Mouse (Mus musculus) neural tube, embryonic 15.5 days (tissue): ENCODE measurements around the gene Cpeb3. TPM values are rescaled to one million over a fixed set of nuclear protein-coding genes. Genes with fewer than 3 reads are reported as not detected.

Source experiments
- ATAC-seq: fragments of 200-750 bp; cut with Nextera tagmentation; 2 replicates; pipeline ENCODE4 v1.8.0; 2017; ENCODE audit warnings: mild to moderate bottlenecking, moderate TSS enrichment, moderate library complexity; ENCODE audit not compliant: low FRiP score
- H3K27ac ChIP-seq: fragments of 300-500 bp; sonication (generic); replicated peaks from 2 replicates; pipeline ENCODE4 v1.5.1; 2015; ENCODE audit warnings: mild to moderate bottlenecking, inconsistent platforms
- H3K27me3 ChIP-seq: fragments of 300-500 bp; sonication (generic); replicated peaks from 2 replicates; pipeline ENCODE4 v1.6.1; 2015; ENCODE audit warnings: inconsistent platforms
- H3K36me3 ChIP-seq: fragments of 300-500 bp; sonication (generic); 2 replicates; pipeline ENCODE4 v1.6.1; 2015; ENCODE audit warnings: inconsistent platforms
- H3K4me1 ChIP-seq: fragments of 300-500 bp; sonication (generic); 2 replicates; pipeline ENCODE4 v1.6.1; 2015; ENCODE audit warnings: inconsistent platforms
- H3K4me2 ChIP-seq: fragments of 300-500 bp; sonication (generic); 2 replicates; pipeline ENCODE4 v1.6.1; 2015; ENCODE audit warnings: inconsistent platforms, mild to moderate bottlenecking, moderate library complexity
- H3K4me3 ChIP-seq: fragments of 300-500 bp; sonication (generic); replicated peaks from 2 replicates; pipeline ENCODE4 v1.5.1; 2015; ENCODE audit warnings: mild to moderate bottlenecking, inconsistent platforms
- H3K9ac ChIP-seq: fragments of 300-500 bp; sonication (generic); replicated peaks from 2 replicates; pipeline ENCODE4 v1.6.1; 2015; ENCODE audit warnings: mild to moderate bottlenecking, inconsistent platforms
- H3K9me3 ChIP-seq: fragments of 300-500 bp; sonication (generic); replicated peaks from 2 replicates; pipeline ENCODE4 v1.6.1; 2016; ENCODE audit warnings: inconsistent platforms
- WGBS: fragments of 180-500 bp; shearing (Covaris S2); methylation state at CpG from one replicate; pipeline ENCODE4 v1.1.7; 2015; ENCODE audit warnings: mixed read lengths; 5-methylcytosine and 5-hydroxymethylcytosine counted together
- polyA plus RNA-seq: library from polyadenylated mRNA; unstranded; fragments of >200 nt; fragmentation: Nextera tagmentation; extraction: Ambion mirVana; gene quantifications from 2 replicates; pipeline ENCODE4 v1.2.1, GENCODE M21; 2015

Gene Cpeb3
- 11.0 and 12.0 TPM in 2 replicates for polyA plus RNA-seq

GRCm38 (mm10) chr19:37208176-37208755, at the start of gene Cpeb3:
Gene Cpeb3, minus strand, starts transcription at chr19:37208601.
- no peaks in the 10 kb centered on the region for H3K9me3 ChIP-seq
- H3K36me3 ChIP-seq: peaks cover 19% of the 10 kb centered on the region
- WGBS: 1% methylated on average over 15 of the region's 15 CpGs
- peaks cover 22% of the 10 kb centered on the region for H3K4me1 ChIP-seq
- ATAC-seq: no peak
- H3K27me3 ChIP-seq: no peaks in the 10 kb centered on the region
- peak within 1 kb of the TSS; percentile 100 for H3K4me3 ChIP-seq
- H3K27ac ChIP-seq: peak within 1 kb of the TSS; percentile 84
- peak within 1 kb of the TSS; percentile 98 for H3K9ac ChIP-seq
- H3K4me2 ChIP-seq: peak within 1 kb of the TSS; percentile 87

GRCm38 (mm10) chr19:37255321-37255720, 46.9 kb upstream of the Cpeb3 start:
- no peak overlapping the region for H3K27ac ChIP-seq
- H3K9me3 ChIP-seq: no peaks in the 10 kb centered on the region
- no peaks in the 10 kb centered on the region for H3K36me3 ChIP-seq
- H3K4me2 ChIP-seq: no peak overlapping the region
- H3K9ac ChIP-seq: no peak overlapping the region
- no peaks in the 10 kb centered on the region for H3K27me3 ChIP-seq
- H3K4me3 ChIP-seq: no peak overlapping the region
- 93% methylated on average over 9 of the region's 9 CpGs for whole genome bisulfite sequencing
- ATAC-seq: no peak
- no peaks in the 10 kb centered on the region for H3K4me1 ChIP-seq

- no peak overlapping the region for H3K4me3 ChIP-seq
- ATAC-seq: no peak
- H3K4me1 ChIP-seq: no peaks in the 10 kb centered on the region
- no peak overlapping the region for H3K9ac ChIP-seq
- no peaks in the 10 kb centered on the region for H3K36me3 ChIP-seq
- H3K27me3 ChIP-seq: no peaks in the 10 kb centered on the region
- no peak overlapping the region for H3K27ac ChIP-seq
- 75% methylated on average over 6 of the region's 6 CpGs for WGBS
- H3K4me2 ChIP-seq: no peak overlapping the region
- H3K9me3 ChIP-seq: no peaks in the 10 kb centered on the region
Measured at GRCm38 (mm10) chr19:37252104-37252503, 43.7 kb upstream of the Cpeb3 start.

- H3K9me3 ChIP-seq: no peaks in the 10 kb centered on the region
- H3K4me1 ChIP-seq: no peaks in the 10 kb centered on the region
- no peak overlapping the region for H3K4me3 ChIP-seq
- no peaks in the 10 kb centered on the region for H3K36me3 ChIP-seq
- ATAC-seq: no peak
- no peak overlapping the region for H3K27ac ChIP-seq
- H3K27me3 ChIP-seq: no peaks in the 10 kb centered on the region
- no peak overlapping the region for H3K4me2 ChIP-seq
- H3K9ac ChIP-seq: no peak overlapping the region
- WGBS: 80% methylated on average over 3 of the region's 3 CpGs
Measured at GRCm38 (mm10) chr19:37248199-37248598, 39.8 kb upstream of the Cpeb3 start.

DNA sequence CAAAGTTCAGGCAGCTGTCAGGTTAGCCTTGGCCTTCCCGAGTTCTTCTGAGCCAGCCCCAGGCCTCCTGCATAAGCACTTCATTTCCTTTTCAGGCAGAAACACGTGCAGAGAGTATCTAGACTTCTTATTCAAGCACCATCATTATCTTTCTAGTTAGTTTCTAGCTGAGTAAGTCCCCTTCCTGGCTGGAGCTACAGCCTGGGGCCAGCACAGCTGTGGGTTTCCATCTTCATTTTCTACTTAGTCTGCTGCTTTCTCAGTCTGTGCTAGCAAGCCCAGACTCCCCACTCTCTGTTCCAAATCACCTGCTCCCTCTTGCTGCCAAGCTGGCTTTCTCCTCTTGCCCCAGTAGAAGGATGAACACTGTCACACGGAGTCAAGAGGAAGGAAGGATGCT, 38.5 kb upstream of the Cpeb3 start:
- H3K9me3 ChIP-seq: no peaks in the 10 kb centered on the region
- no peak overlapping the region for H3K4me2 ChIP-seq
- H3K27me3 ChIP-seq: no peaks in the 10 kb centered on the region
- H3K4me3 ChIP-seq: no peak overlapping the region
- ATAC-seq: no peak; the same call in 1 of the 2 replicates
- no peaks in the 10 kb centered on the region for H3K4me1 ChIP-seq
- no peak overlapping the region for H3K27ac ChIP-seq
- no peak overlapping the region for H3K9ac ChIP-seq
- no peaks in the 10 kb centered on the region for H3K36me3 ChIP-seq
- WGBS: 48% methylated on average over 3 of the region's 3 CpGs

DNA sequence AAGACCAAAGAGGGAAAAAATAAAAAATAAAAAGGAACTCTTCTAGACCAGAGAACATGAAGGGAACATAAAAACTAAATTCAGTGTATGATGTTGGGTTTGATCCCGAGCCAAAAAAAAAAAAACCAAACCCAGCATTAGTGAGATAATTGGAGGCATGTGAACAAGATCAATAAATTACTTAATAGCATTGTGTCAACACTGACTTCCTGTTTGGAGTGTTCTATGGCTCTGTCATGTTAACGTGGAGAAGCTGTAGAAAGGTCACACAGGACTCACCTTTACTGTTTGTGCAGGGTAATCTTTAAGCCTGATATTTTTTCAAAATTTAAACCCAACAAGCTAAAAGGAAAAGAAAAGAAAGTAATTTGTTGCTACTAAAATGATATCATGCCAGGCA, 34.3 kb upstream of the Cpeb3 start:
- no peaks in the 10 kb centered on the region for H3K9me3 ChIP-seq
- no peak for ATAC-seq
- no peak overlapping the region for H3K4me2 ChIP-seq
- H3K9ac ChIP-seq: no peak overlapping the region
- no peaks in the 10 kb centered on the region for H3K36me3 ChIP-seq
- no peaks in the 10 kb centered on the region for H3K27me3 ChIP-seq
- peaks cover 10% of the 10 kb centered on the region for H3K4me1 ChIP-seq
- 44% methylated on average over 2 of the region's 2 CpGs for WGBS
- H3K4me3 ChIP-seq: no peak overlapping the region
- no peak overlapping the region for H3K27ac ChIP-seq

GRCm38 (mm10) chr19:37241201-37241600, 32.8 kb upstream of the Cpeb3 start:
- Histone ChIP-seq H3K4me2 (no peak overlapping the region), H3K9me3 (no peaks in the 10 kb centered on the region), H3K4me1 (peaks cover 10% of the 10 kb centered on the region), H3K4me3 (no peak overlapping the region), H3K27me3 (no peaks in the 10 kb centered on the region), H3K27ac (no peak overlapping the region), H3K9ac (no peak overlapping the region), H3K36me3 (no peaks in the 10 kb centered on the region)
- ATAC-seq: no peak
- 71% methylated on average over 5 of the region's 5 CpGs for whole genome bisulfite sequencing

GRCm38 (mm10) chr19:37239096-37239495, 30.7 kb upstream of the Cpeb3 start:
- Histone ChIP-seq H3K36me3 (no peaks in the 10 kb centered on the region), H3K4me1 (peaks cover 12% of the 10 kb centered on the region), H3K9ac (no peak overlapping the region), H3K4me2 (no peak overlapping the region), H3K4me3 (no peak overlapping the region), H3K9me3 (no peaks in the 10 kb centered on the region), H3K27me3 (peaks cover 12% of the 10 kb centered on the region; the same call in 1 of the 2 replicates), H3K27ac (no peak overlapping the region)
- whole genome bisulfite sequencing: 34% methylated on average over 4 of the region's 4 CpGs
- ATAC-seq: no peak

GRCm38 (mm10) chr19:37238651-37239050, 30.2 kb upstream of the Cpeb3 start:
- Histone ChIP-seq H3K27ac (no peak overlapping the region), H3K9ac (no peak overlapping the region), H3K9me3 (no peaks in the 10 kb centered on the region), H3K4me2 (no peak overlapping the region), H3K27me3 (peaks cover 12% of the 10 kb centered on the region; the same call in 1 of the 2 replicates), H3K4me1 (peaks cover 16% of the 10 kb centered on the region), H3K4me3 (no peak overlapping the region), H3K36me3 (no peaks in the 10 kb centered on the region)
- 19% methylated on average over 7 of the region's 7 CpGs for WGBS
- ATAC-seq: peak; percentile 14; the same call in 1 of the 2 replicates

GRCm38 (mm10) chr19:37237712-37238437, 29.5 kb upstream of the Cpeb3 start:
- Histone ChIP-seq H3K4me3 (no peak overlapping the region), H3K27me3 (peaks cover 12% of the 10 kb centered on the region; the same call in 1 of the 2 replicates), H3K4me2 (peak overlapping the region; percentile 28), H3K9ac (no peak overlapping the region), H3K4me1 (peaks cover 18% of the 10 kb centered on the region), H3K9me3 (no peaks in the 10 kb centered on the region), H3K36me3 (no peaks in the 10 kb centered on the region), H3K27ac (no peak overlapping the region)
- ATAC-seq: no peak
- WGBS: 15% methylated on average over 15 of the region's 15 CpGs

DNA sequence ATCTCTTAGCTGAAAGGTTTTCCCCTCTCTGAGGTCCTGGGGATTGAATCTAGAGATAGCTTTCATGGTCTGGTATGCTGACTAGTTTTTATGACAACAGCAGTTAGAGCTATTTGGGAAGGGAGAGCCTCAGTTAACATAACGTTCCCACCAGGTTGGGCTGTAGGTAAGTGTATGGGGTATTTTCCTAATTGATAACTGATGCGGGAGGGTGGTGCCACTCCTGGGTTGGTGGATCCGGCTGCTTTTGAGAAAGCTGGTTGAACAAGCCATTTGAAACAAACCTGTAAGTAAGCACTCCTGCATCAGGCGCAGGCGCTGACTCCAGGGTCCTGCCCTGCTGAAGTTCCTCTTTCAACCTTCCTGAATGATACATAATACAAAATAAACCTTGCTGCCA, 28.9 kb upstream of the Cpeb3 start:
- H3K27ac ChIP-seq: no peak overlapping the region
- no peak for ATAC-seq
- H3K4me1 ChIP-seq: peaks cover 18% of the 10 kb centered on the region
- H3K9me3 ChIP-seq: no peaks in the 10 kb centered on the region
- H3K36me3 ChIP-seq: no peaks in the 10 kb centered on the region
- no peak overlapping the region for H3K4me3 ChIP-seq
- H3K27me3 ChIP-seq: peaks cover 12% of the 10 kb centered on the region; the same call in 1 of the 2 replicates
- no peak overlapping the region for H3K9ac ChIP-seq
- 65% methylated on average over 5 of the region's 5 CpGs for WGBS
- no peak overlapping the region for H3K4me2 ChIP-seq

GRCm38 (mm10) chr19:37235818-37236217, 27.4 kb upstream of the Cpeb3 start:
- Histone ChIP-seq H3K27me3 (peaks cover 12% of the 10 kb centered on the region; the same call in 1 of the 2 replicates), H3K4me2 (no peak overlapping the region), H3K4me3 (no peak overlapping the region), H3K9ac (no peak overlapping the region), H3K36me3 (no peaks in the 10 kb centered on the region), H3K9me3 (no peaks in the 10 kb centered on the region), H3K4me1 (peaks cover 18% of the 10 kb centered on the region), H3K27ac (no peak overlapping the region)
- no peak for ATAC-seq
- 58% methylated on average over 8 of the region's 8 CpGs for WGBS
